Mouse (Mus musculus) olfactory bulb, adult 2 months (tissue): ENCODE results near the gene Slc13a3. TPM values are rescaled to one million over a fixed set of nuclear protein-coding genes. Genes with fewer than 3 reads are reported as not detected.
"Not testable (repeated sequence)": the region's sequence is repeated elsewhere in the genome, so short reads cannot be mapped to it uniquely, and the experiment has no call there.

ENCODE experiments used
- H3K27ac ChIP-seq: fragments of 200-500 bp; 2 replicates; pipeline ENCODE4 v1.5.1; 2012; ENCODE audit warnings: low read depth, low read length; ENCODE audit not compliant: insufficient read depth
- H3K4me1 ChIP-seq: fragments of 200-500 bp; 2 replicates; pipeline ENCODE4 v1.6.1; 2012; ENCODE audit warnings: low read length; ENCODE audit not compliant: control insufficient read depth, insufficient read depth
- H3K4me3 ChIP-seq: fragments of 200-500 bp; 2 replicates; pipeline ENCODE4 v1.5.1; 2012; ENCODE audit warnings: mild to moderate bottlenecking, low read depth, low read length, moderate library complexity; ENCODE audit not compliant: insufficient read depth
- CTCF ChIP-seq: fragments of 200-500 bp; IDR thresholded peaks from 2 replicates; pipeline ENCODE4 v1.5.1; 2012; ENCODE audit warnings: low read depth, mild to moderate bottlenecking, low read length, moderate library complexity; ENCODE audit not compliant: insufficient read depth
- POLR2A ChIP-seq: fragments of 200-500 bp; IDR thresholded peaks from 2 replicates; pipeline ENCODE4 v1.6.1; 2012; ENCODE audit warnings: mild to moderate bottlenecking, low read depth, low read length, moderate library complexity; ENCODE audit not compliant: insufficient read depth
- WGBS: fragments of 180-500 bp; shearing (Covaris S2); methylation state at CpG from one replicate; pipeline ENCODE4 v1.1.7; 2018; 5-methylcytosine and 5-hydroxymethylcytosine counted together
- polyA plus RNA-seq: library from polyadenylated mRNA; stranded (reverse); fragments of >200 nt; gene quantifications from 2 replicates; pipeline ENCODE4 v1.2.4, GENCODE M21; 2012; ENCODE audit warnings: low replicate concordance; ENCODE audit not compliant: missing spikeins, insufficient read depth, insufficient read length

Slc13a3 gene
- not detected in 2 replicates for polyA plus RNA-seq

DNA sequence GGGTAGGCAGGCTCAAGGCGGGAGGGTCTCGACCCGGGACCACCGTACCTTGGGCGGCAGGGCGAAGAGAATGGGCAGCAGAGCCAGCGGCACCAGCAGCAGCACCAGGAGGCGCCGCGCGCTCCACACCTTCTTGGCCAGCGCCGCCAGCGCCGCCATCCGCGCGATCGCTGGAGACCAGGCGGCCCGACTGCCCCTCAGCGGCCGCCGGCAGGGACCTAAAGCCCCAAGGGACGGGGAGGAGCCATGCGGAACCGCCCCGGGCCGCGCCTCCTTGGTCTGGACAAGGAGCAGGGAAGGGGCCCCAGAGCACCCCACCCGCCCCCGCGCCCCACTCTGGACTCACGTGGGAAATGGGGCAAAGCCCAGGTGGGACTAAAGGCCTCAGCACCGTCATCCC, at the start of gene Slc13a3:
TSS of gene Slc13a3 (minus strand) at position 228 of the 400 bp plus-strand sequence.
- no peak within 1 kb of the TSS for H3K27ac ChIP-seq
- H3K4me1 ChIP-seq = peaks cover 8% of the 10 kb centered on the region
- 4% methylated on average over 34 of the region's 35 CpGs for WGBS
- TF ChIP-seq POLR2A = peak; percentile 35; the same call in 1 of the 2 replicates
- TF ChIP-seq CTCF = no peak
- H3K4me3 ChIP-seq = peak within 1 kb of the TSS; percentile 23

DNA sequence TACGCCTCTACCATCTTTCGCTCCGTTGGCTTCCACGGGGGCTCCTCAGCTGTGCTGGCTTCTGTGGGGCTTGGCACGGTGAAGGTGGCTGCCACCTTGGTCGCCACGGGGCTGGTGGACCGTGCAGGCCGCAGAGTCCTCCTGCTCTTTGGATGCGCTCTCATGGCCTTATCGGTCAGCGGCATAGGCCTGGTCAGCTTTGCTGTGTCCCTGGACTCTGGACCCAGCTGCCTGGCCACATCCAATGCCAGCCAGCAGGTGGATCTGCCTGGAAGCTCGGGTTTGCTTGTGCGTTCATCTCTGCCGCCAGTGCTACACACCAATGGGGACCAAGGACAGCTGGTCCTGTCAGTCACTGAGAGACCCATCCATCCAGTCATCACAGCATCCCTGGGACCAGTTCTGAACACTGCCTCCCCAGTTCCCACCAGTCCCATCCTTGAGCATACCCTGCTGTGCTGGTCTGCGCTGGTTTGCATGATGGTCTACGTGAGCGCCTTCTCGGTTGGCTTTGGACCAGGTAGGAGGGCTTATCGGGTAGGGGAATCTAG, 42.2 kb upstream of the Slc13a3 start:
- Histone ChIP-seq H3K27ac (no peak overlapping the region), H3K4me1 (peaks cover 15% of the 10 kb centered on the region), H3K4me3 (no peak overlapping the region)
- TF ChIP-seq POLR2A = no peak
- no peak for TF ChIP-seq CTCF
- WGBS = 97% methylated on average over 20 of the region's 20 CpGs

DNA sequence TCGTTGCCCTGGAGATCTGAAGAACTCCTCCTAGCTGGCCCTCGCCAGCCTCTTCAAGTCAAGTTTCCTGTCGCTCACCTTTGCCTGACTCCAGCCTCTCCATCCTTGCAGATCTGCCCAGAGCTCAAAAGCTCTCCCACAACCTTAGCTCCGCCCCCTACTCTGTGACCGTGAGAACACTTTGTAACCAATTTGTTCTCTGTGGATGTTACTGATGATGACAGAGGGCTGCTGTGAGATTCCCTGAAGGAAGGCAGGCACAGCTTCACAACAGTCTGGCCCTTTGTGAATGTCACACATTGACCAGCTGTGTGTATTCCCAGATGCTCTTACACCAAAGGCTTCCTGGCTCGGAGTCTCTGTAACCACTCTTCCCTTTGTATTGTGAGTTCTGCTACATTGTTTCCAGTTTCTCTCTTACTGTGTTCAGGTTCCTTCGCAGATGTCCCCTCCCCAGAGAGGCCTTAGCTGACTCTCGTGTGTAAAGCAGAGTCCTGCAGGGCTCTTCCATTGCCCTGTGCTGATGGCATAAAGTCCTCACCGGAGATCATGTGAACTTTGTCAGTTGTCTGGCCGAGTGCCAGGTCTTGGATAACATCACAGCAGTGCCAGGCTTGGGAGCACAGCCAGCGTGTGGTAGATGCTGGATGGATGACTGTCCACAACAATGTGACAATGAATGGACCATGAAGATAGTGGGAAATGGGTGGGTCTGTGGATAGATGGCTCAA, 40.0 kb upstream of the Slc13a3 start:
- Histone ChIP-seq H3K4me3 (no peak overlapping the region), H3K4me1 (peaks cover 16% of the 10 kb centered on the region), H3K27ac (no peak overlapping the region)
- TF ChIP-seq CTCF = no peak
- no peak for TF ChIP-seq POLR2A
- 29% methylated on average over 11 of the region's 11 CpGs for WGBS

DNA sequence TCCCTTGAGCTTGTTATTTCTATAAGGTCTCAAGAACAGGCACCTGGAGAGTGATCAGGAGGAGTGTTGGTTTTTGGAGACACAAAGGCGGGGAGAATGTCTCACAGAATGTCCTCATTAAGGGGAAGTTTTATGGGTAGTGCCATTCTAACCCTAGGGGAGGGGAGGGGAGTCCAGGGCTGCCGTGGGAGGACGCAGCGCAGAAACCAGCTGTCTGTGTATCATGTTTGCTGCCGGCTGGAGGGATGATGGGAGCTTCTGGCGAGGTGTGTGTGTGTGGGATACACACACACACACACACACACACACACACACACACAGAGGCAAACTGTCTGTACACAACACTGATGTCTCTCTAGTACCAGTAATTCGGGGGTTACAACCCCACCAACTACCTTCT, 39.4 kb upstream of the Slc13a3 start:
- 47% methylated on average over 7 of the region's 7 CpGs for WGBS
- peaks cover 16% of the 10 kb centered on the region for H3K4me1 ChIP-seq
- TF ChIP-seq POLR2A (no peak), CTCF (no peak)
- no peak overlapping the region for H3K27ac ChIP-seq
- H3K4me3 ChIP-seq = no peak overlapping the region

DNA sequence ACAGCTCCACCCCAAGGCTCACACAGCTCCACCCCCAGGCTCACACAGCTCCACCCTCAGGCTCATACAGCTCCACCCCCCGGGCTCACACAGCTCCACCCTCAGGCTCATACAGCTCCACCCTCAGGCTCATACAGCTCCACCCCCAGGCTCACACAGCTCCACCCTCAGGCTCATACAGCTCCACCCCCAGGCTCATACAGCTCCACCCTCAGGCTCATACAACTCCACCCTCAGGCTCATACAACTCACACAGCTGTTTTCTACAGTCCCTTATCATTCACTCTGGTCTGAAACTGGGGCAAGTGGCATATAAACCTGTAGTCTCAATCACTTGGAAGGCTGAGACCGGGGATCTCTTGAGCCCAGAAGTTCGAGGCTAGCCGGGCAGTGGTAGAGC, 38.5 kb upstream of the Slc13a3 start:
- not testable (repeated sequence) for H3K27ac ChIP-seq, H3K4me3 ChIP-seq
- H3K4me1 ChIP-seq = peaks cover 16% of the 10 kb centered on the region
- 89% methylated on average over 4 of the region's 4 CpGs for WGBS

DNA sequence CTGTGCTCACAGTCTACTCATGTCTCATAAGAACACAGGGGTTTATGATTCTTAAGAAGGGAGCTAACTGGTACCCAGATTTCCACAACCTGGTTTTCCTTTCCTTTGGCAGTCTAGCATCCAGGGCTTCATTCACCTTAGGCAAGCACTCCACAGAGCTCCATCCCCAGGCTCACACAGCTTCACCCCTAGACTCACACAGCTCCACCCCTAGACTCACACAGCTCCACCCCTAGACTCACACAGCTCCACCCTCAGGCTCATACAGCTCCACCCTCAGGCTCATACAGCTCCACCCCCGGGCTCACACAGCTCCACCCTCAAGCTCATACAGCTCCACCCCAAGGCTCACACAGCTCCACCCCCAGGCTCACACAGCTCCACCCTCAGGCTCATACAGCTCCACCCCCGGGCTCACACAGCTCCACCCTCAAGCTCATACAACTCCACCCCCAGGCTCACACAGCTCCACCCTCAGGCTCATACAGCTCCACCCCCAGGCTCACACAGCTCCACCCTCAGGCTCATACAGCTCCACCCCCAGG, 38.0 kb upstream of the Slc13a3 start:
- peaks cover 16% of the 10 kb centered on the region for H3K4me1 ChIP-seq
- WGBS = 66% methylated on average over 2 of the region's 2 CpGs
- not testable (repeated sequence) for H3K4me3 ChIP-seq, H3K27ac ChIP-seq

DNA sequence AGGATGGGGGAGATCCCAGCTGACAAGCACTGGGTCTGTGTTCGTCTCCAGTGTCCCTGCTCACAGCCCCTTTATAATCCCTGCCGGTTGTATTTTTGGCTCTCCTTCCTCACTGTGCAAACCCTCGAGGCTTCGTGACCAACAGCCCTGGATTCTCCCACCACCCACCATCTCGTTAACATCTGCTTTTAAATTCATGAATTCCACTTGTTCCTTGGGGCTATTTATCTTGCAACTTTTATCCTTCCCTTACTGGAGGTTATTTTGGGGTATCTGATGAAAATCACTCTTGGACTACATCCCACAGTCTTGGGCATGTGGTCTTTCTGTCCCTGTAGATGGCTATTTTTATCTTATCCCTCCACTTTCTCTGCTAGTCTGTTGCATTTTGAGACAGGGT, 37.4 kb upstream of the Slc13a3 start:
- Histone ChIP-seq H3K4me1 (peaks cover 16% of the 10 kb centered on the region), H3K27ac (no peak overlapping the region), H3K4me3 (no peak overlapping the region)
- TF ChIP-seq CTCF (no peak), POLR2A (no peak)
- WGBS = 10% methylated on average over 5 of the region's 5 CpGs

DNA sequence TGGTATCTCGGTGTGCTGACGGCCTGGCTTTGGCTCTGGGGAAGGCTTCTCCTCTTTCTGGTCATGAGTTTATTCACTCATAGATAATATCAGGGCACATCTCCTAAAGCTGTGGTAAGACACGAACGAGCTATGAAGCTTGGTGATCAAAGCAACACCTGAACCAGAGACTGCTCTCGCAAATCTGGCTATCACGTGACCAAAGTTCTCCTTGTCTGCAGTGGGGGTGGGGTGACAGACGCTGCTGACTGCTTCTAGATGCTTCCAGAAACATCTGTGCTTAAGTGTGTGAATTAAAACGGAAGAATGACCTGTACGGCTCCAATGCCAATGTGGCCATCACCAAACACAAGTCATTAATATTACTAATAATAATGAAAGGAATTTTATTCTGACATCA, 36.7 kb upstream of the Slc13a3 start:
- H3K4me3 ChIP-seq = no peak overlapping the region
- H3K4me1 ChIP-seq = peaks cover 16% of the 10 kb centered on the region
- WGBS = 77% methylated on average over 9 of the region's 9 CpGs
- no peak overlapping the region for H3K27ac ChIP-seq
- no peak for TF ChIP-seq POLR2A
- no peak for TF ChIP-seq CTCF

DNA sequence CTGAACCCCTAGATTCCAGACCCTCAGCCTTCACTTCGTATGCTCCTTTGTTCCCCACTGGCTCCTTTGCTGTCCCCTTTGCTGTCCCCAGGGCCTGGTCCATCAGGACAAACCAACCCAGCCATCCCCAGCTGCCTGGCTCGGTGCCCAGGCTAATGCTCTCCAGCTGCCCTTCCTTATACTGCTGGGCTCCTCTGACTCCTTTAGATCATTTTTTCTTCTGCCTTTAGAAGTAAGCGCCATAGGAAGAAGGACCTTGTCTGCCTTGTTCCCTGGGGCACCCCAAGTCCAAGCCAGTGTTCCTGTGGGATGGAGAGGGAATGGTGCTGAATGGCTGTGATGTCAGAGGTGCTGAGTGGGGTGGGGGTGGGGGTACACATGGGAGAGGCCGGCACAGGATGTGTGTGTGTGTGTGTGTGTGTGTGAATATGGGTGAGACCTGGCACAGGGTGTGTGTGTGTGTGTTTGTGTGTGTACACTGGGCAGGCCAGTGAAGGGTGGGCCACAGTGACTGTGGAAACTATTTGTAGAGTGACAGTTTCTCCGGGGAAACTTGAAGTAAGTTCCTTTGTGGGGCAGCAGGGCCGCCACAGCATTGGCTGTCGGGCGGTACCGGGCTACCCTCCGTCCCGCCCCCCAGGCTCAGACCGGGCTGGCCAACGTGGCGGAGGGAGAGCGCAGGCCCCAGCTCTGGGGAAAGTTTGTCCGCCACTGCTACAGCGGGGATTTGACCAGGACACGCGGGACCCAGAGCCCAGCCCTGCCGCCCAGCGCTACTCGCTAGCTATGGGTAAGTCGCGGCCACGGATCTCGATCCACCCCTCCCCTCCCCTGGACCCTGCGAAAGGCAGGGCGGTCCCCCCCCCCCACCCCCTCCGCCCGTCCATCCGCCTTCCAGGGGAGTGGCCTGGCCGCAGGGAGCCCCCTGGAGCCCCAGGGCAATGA, 30.5 kb upstream of the Slc13a3 start, which contains the start of gene Slc2a10:
TSS of gene Slc2a10 (plus strand) at position 529 of the 945 bp plus-strand sequence.
- TF ChIP-seq CTCF (no peak), POLR2A (no peak)
- H3K4me1 ChIP-seq = peaks cover 8% of the 10 kb centered on the region
- WGBS = 14% methylated on average over 32 of the region's 32 CpGs
- no peak within 1 kb of the TSS for H3K27ac ChIP-seq
- peak within 1 kb of the TSS; percentile 31 for H3K4me3 ChIP-seq
